Mouse (Mus musculus) kidney, adult 2 months (tissue): ENCODE results near the gene Limch1.

Experiments
- CTCF ChIP-seq: fragments of 200-500 bp; conservative IDR thresholded peaks from 2 replicates; pipeline ENCODE4 v1.5.1; 2011; ENCODE audit warnings: low read depth, mild to moderate bottlenecking, control low read depth, low read length, moderate library complexity, mixed read lengths; ENCODE audit not compliant: insufficient read depth, insufficient read length
- POLR2A ChIP-seq: fragments of 200-500 bp; IDR thresholded peaks from one replicate; pipeline ENCODE4 v1.6.1; 2011; ENCODE audit warnings: low read depth, low read length, control low read depth

- TF ChIP-seq CTCF (no peak), POLR2A (no peak)
These were observed 143.7 kb downstream of the Limch1 start for GRCm38 (mm10) chr5:66889337-66889736.
